Mouse (Mus musculus) embryonic facial prominence, embryonic 15.5 days (tissue): ENCODE data around the gene Rps4x. TPM values are rescaled to one million over a fixed set of nuclear protein-coding genes. Genes with fewer than 3 reads are reported as not detected.
"Not testable (repeated sequence)": the region's sequence is repeated elsewhere in the genome, so short reads cannot be mapped to it uniquely, and the experiment has no call there.

Experiments used
- ATAC-seq: fragments of 200-750 bp; cut with Nextera tagmentation; 2 replicates; pipeline ENCODE4 v1.8.0; 2017; ENCODE audit warnings: low read depth, moderate TSS enrichment; ENCODE audit not compliant: insufficient number of reproducible peaks, low FRiP score, low TSS enrichment
- H3K27ac ChIP-seq: fragments of 300-500 bp; sonication (generic); replicated peaks from 2 replicates; pipeline ENCODE4 v1.5.1; 2015; ENCODE audit warnings: mild to moderate bottlenecking, inconsistent platforms
- H3K27me3 ChIP-seq: fragments of 300-500 bp; sonication (generic); 2 replicates; pipeline ENCODE4 v1.6.1; 2015; ENCODE audit warnings: inconsistent platforms
- H3K36me3 ChIP-seq: fragments of 300-500 bp; sonication (generic); 2 replicates; pipeline ENCODE4 v1.6.1; 2015; ENCODE audit warnings: mild to moderate bottlenecking, inconsistent platforms
- H3K4me1 ChIP-seq: fragments of 300-500 bp; sonication (generic); 2 replicates; pipeline ENCODE4 v1.6.1; 2015; ENCODE audit warnings: inconsistent platforms
- H3K4me2 ChIP-seq: fragments of 300-500 bp; sonication (generic); replicated peaks from 2 replicates; pipeline ENCODE4 v1.6.1; 2015; ENCODE audit warnings: mild to moderate bottlenecking, inconsistent platforms
- H3K4me3 ChIP-seq: fragments of 300-500 bp; sonication (generic); replicated peaks from 2 replicates; pipeline ENCODE4 v1.5.1; 2015; ENCODE audit warnings: mild to moderate bottlenecking, inconsistent platforms
- H3K9ac ChIP-seq: fragments of 300-500 bp; sonication (generic); 2 replicates; pipeline ENCODE4 v1.6.1; 2015; ENCODE audit warnings: inconsistent platforms
- H3K9me3 ChIP-seq: fragments of 300-500 bp; sonication (generic); replicated peaks from 2 replicates; pipeline ENCODE4 v1.6.1; 2016; ENCODE audit warnings: inconsistent platforms
- WGBS: fragments of 180-500 bp; shearing (Covaris S2); methylation state at CpG from one replicate; pipeline ENCODE4 v1.1.7; 2015; 5-methylcytosine and 5-hydroxymethylcytosine counted together
- polyA plus RNA-seq: library from polyadenylated mRNA; unstranded; fragments of >200 nt; fragmentation: Nextera tagmentation; extraction: Ambion mirVana; gene quantifications from 2 replicates; pipeline ENCODE4 v1.2.1, GENCODE M21; 2015

Rps4x gene
- polyA plus RNA-seq = 795 and 837 TPM in 2 replicates

GRCm38 (mm10) chrX:102188712-102189497, at the start of gene Rps4x:
Gene Rps4x (minus strand): TSS chrX:102189394.
- Histone ChIP-seq H3K4me2 (peak within 1 kb of the TSS; percentile 48), H3K4me1 (no peaks in the 10 kb centered on the region), H3K27me3 (no peaks in the 10 kb centered on the region), H3K27ac (peak within 1 kb of the TSS; percentile 82), H3K9me3 (no peaks in the 10 kb centered on the region), H3K9ac (peak within 1 kb of the TSS; percentile 50), H3K36me3 (peaks cover 12% of the 10 kb centered on the region; the same call in 1 of the 2 replicates), H3K4me3 (peak within 1 kb of the TSS; percentile 50)
- ATAC-seq = peak; percentile 87
- 16% methylated on average over 37 of the region's 37 CpGs for WGBS

GRCm38 (mm10) chrX:102219126-102219525, 29.9 kb upstream of the Rps4x start:
- ATAC-seq = no peak
- Histone ChIP-seq H3K27ac (no peak overlapping the region), H3K4me2 (no peak overlapping the region), H3K36me3 (no peaks in the 10 kb centered on the region), H3K9me3 (no peaks in the 10 kb centered on the region), H3K4me1 (no peaks in the 10 kb centered on the region), H3K27me3 (no peaks in the 10 kb centered on the region), H3K4me3 (no peak overlapping the region), H3K9ac (no peak overlapping the region)
- WGBS = 35% methylated on average over 1 of the region's 1 CpGs

- not testable (repeated sequence) for H3K4me2 ChIP-seq, H3K9ac ChIP-seq, H3K36me3 ChIP-seq, H3K4me3 ChIP-seq, H3K27me3 ChIP-seq, H3K4me1 ChIP-seq, H3K27ac ChIP-seq, ATAC-seq, H3K9me3 ChIP-seq
- 39% methylated on average over 9 of the region's 9 CpGs for WGBS
These were observed 26.2 kb upstream of the Rps4x start for GRCm38 (mm10) chrX:102215356-102215755.

- Histone ChIP-seq H3K36me3 (no peaks in the 10 kb centered on the region), H3K27ac (no peak overlapping the region), H3K9ac (no peak overlapping the region), H3K27me3 (no peaks in the 10 kb centered on the region), H3K4me3 (no peak overlapping the region), H3K4me2 (no peak overlapping the region), H3K9me3 (no peaks in the 10 kb centered on the region), H3K4me1 (no peaks in the 10 kb centered on the region)
- no peak for ATAC-seq
- WGBS = 63% methylated on average over 1 of the region's 1 CpGs
These were observed 1.6 kb upstream of the Rps4x start for GRCm38 (mm10) chrX:102190840-102191239.

GRCm38 (mm10) chrX:102189581-102189980, 387 bp upstream of the Rps4x start:
- H3K4me1 ChIP-seq = no peaks in the 10 kb centered on the region
- no peaks in the 10 kb centered on the region for H3K27me3 ChIP-seq
- H3K27ac ChIP-seq = no peak overlapping the region
- ATAC-seq = no peak
- H3K4me2 ChIP-seq = no peak overlapping the region
- WGBS = 54% methylated on average over 5 of the region's 5 CpGs
- no peaks in the 10 kb centered on the region for H3K9me3 ChIP-seq
- H3K36me3 ChIP-seq = peaks cover 5% of the 10 kb centered on the region; the same call in 1 of the 2 replicates
- H3K9ac ChIP-seq = no peak overlapping the region
- H3K4me3 ChIP-seq = peak overlapping the region; percentile 50; the same call in 1 of the 2 replicates

- H3K9ac ChIP-seq = no peak overlapping the region
- no peaks in the 10 kb centered on the region for H3K9me3 ChIP-seq
- peak overlapping the region; percentile 50 for H3K4me3 ChIP-seq
- no peaks in the 10 kb centered on the region for H3K27me3 ChIP-seq
- peaks cover 16% of the 10 kb centered on the region; the same call in 1 of the 2 replicates for H3K36me3 ChIP-seq
- peak overlapping the region; percentile 48 for H3K4me2 ChIP-seq
- H3K27ac ChIP-seq = no peak overlapping the region
- no peak for ATAC-seq
- H3K4me1 ChIP-seq = no peaks in the 10 kb centered on the region
- 37% methylated on average over 11 of the region's 11 CpGs for WGBS
These were observed 2.0 kb downstream of the Rps4x start for GRCm38 (mm10) chrX:102187023-102187699.

- no peak for ATAC-seq
- 0 out of 2 replicates have a peak, but pooled peaks cover 2% of the 10 kb centered on the region for H3K4me1 ChIP-seq
- no peak overlapping the region for H3K27ac ChIP-seq
- no peak overlapping the region for H3K4me2 ChIP-seq
- peaks cover 6% of the 10 kb centered on the region; the same call in 1 of the 2 replicates for H3K27me3 ChIP-seq
- H3K4me3 ChIP-seq = no peak overlapping the region
- H3K9me3 ChIP-seq = no peaks in the 10 kb centered on the region
- H3K36me3 ChIP-seq = peaks cover 16% of the 10 kb centered on the region; the same call in 1 of the 2 replicates
- no peak overlapping the region for H3K9ac ChIP-seq
These were observed 6.6 kb downstream of the Rps4x start for GRCm38 (mm10) chrX:102182575-102182974.

GRCm38 (mm10) chrX:102175538-102176287, 13.5 kb downstream of the Rps4x start:
- Histone ChIP-seq H3K27me3 (peaks cover 6% of the 10 kb centered on the region; the same call in 1 of the 2 replicates), H3K9me3 (no peaks in the 10 kb centered on the region), H3K4me2 (no peak overlapping the region), H3K4me1 (0 out of 2 replicates have a peak, but pooled peaks cover 2% of the 10 kb centered on the region), H3K4me3 (no peak overlapping the region), H3K36me3 (no peaks in the 10 kb centered on the region), H3K27ac (no peak overlapping the region), H3K9ac (no peak overlapping the region)
- WGBS = 83% methylated on average over 5 of the region's 5 CpGs
- no peak for ATAC-seq

DNA sequence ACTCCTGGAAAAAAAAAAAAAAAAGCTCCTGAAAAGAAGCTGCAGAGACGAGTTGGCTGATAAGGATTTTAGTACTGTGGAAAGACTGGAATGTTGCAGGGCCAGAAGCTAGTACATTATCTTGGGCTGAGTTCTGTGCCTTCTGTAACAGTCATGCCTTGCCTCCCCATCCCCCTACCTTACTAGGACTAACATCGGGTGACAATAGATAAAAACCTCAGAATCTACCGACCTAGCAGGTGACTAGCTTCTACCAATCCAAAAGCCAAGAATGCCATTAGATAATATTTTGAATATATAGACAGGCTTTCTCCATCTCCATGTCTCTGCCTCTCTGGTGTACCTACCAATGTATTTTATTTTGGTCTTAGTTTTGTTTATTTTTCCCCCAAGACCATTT, 18.3 kb downstream of the Rps4x start:
- Histone ChIP-seq H3K9ac (no peak overlapping the region), H3K9me3 (no peaks in the 10 kb centered on the region), H3K4me3 (no peak overlapping the region), H3K27me3 (no peaks in the 10 kb centered on the region), H3K4me2 (no peak overlapping the region), H3K27ac (no peak overlapping the region), H3K36me3 (no peaks in the 10 kb centered on the region), H3K4me1 (no peaks in the 10 kb centered on the region)
- WGBS = 56% methylated on average over 3 of the region's 3 CpGs
- no peak for ATAC-seq

DNA sequence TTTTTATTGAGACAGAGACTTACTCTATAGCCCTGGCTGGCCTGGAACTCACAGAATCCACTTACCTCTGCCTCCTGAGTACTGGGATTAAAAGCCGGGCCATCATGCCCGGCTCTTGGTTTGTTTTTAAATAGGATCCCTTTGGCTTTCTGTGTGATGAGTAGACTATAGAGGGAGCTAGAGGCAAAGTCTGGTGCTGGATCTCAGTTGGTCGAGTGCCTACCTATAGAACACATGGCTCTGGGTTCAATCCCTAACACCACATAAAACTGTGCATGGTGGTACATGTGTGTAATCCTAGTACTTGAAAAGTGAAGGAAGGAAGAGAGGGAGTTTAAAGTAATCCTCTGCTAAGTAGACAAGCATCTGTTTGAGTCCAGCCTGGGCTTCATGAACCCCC, 19.1 kb downstream of the Rps4x start:
- 44% methylated on average over 3 of the region's 3 CpGs for WGBS
- no peak overlapping the region for H3K4me2 ChIP-seq

GRCm38 (mm10) chrX:102169724-102170123, 19.5 kb downstream of the Rps4x start:
- H3K27ac ChIP-seq = no peak overlapping the region
- no peak for ATAC-seq
- H3K4me3 ChIP-seq = no peak overlapping the region
- H3K27me3 ChIP-seq = no peaks in the 10 kb centered on the region
- no peak overlapping the region for H3K9ac ChIP-seq
- H3K36me3 ChIP-seq = no peaks in the 10 kb centered on the region
- 43% methylated on average over 1 of the region's 1 CpGs for WGBS
- H3K4me2 ChIP-seq = no peak overlapping the region
- no peaks in the 10 kb centered on the region for H3K4me1 ChIP-seq
- no peaks in the 10 kb centered on the region for H3K9me3 ChIP-seq

More for the DNA sequence above, 19.1 kb downstream of the Rps4x start:
- no peak overlapping the region for H3K9ac ChIP-seq
- H3K4me3 ChIP-seq = no peak overlapping the region
- ATAC-seq = no peak
- no peak overlapping the region for H3K27ac ChIP-seq
- H3K9me3 ChIP-seq = no peaks in the 10 kb centered on the region
- no peaks in the 10 kb centered on the region for H3K4me1 ChIP-seq
- H3K36me3 ChIP-seq = no peaks in the 10 kb centered on the region
- H3K27me3 ChIP-seq = no peaks in the 10 kb centered on the region
